In genomic region chr7:5057804-5058203, GRCm38 (mm10) we compare ENCODE assay signal across 8 mouse cellular contexts. TPM values are rescaled to one million over a fixed set of nuclear protein-coding genes. Genes with fewer than 3 reads are reported as not detected.
A peak's percentile ranks its signal among the peaks of the same experiment; 100 is the strongest.
DNase-seq lines count a peak whose midpoint lies in the region; ATAC-seq and TF ChIP-seq lines count a peak whose summit lies in the region.

No protein-coding gene starts in this region.

- peaks cover 61% of the 10 kb centered on the region for H3K27me3 ChIP-seq in midbrain, embryonic 12.5 days
- peaks cover 59% of the 10 kb centered on the region for H3K27me3 ChIP-seq in midbrain, embryonic 11.5 days (ENCODE audit: control insufficient read depth, insufficient read depth, low read length)
- peaks cover 51% of the 10 kb centered on the region for H3K27me3 ChIP-seq in intestine, postnatal 0 days (replicated peaks; ENCODE audit: control insufficient read depth, insufficient read depth, low read length)
- H3K27me3 ChIP-seq in stomach, embryonic 15.5 days (replicated peaks) = peaks cover 55% of the 10 kb centered on the region

- H3K4me3 ChIP-seq in midbrain, embryonic 12.5 days = no peak overlapping the region
- no peak overlapping the region for H3K4me3 ChIP-seq in midbrain, embryonic 11.5 days (ENCODE audit: low read depth, low read length)
- H3K4me3 ChIP-seq in intestine, postnatal 0 days (ENCODE audit: low read depth, low read length) = no peak overlapping the region
- H3K4me3 ChIP-seq in stomach, embryonic 15.5 days (replicated peaks) = no peak overlapping the region

- H3K27ac ChIP-seq in midbrain, embryonic 12.5 days (replicated peaks) = no peak overlapping the region
- no peak overlapping the region for H3K27ac ChIP-seq in midbrain, embryonic 11.5 days (ENCODE audit: low read depth, low read length)
- H3K27ac ChIP-seq in intestine, postnatal 0 days (ENCODE audit: low read depth, low read length) = no peak overlapping the region
- no peak overlapping the region for H3K27ac ChIP-seq in stomach, embryonic 15.5 days

- no peaks in the 10 kb centered on the region for H3K9me3 ChIP-seq in midbrain, embryonic 12.5 days
- no peaks in the 10 kb centered on the region for H3K9me3 ChIP-seq in midbrain, embryonic 11.5 days (ENCODE audit: control insufficient read depth, low read length)
- no peaks in the 10 kb centered on the region for H3K9me3 ChIP-seq in intestine, postnatal 0 days (ENCODE audit: control insufficient read depth)
- H3K9me3 ChIP-seq in stomach, embryonic 15.5 days = no peaks in the 10 kb centered on the region

- H3K4me1 ChIP-seq in midbrain, embryonic 12.5 days = peaks cover 36% of the 10 kb centered on the region
- H3K4me1 ChIP-seq in midbrain, embryonic 11.5 days (ENCODE audit: control insufficient read depth, insufficient read depth, low read length) = peaks cover 24% of the 10 kb centered on the region
- no peaks in the 10 kb centered on the region for H3K4me1 ChIP-seq in intestine, postnatal 0 days (replicated peaks; ENCODE audit: control insufficient read depth, insufficient read depth, low read length)
- H3K4me1 ChIP-seq in stomach, embryonic 15.5 days = peaks cover 33% of the 10 kb centered on the region

- H3K9ac ChIP-seq in midbrain, embryonic 12.5 days (replicated peaks) = no peak overlapping the region
- H3K9ac ChIP-seq in midbrain, embryonic 11.5 days (ENCODE audit: low read length) = no peak overlapping the region
- H3K9ac ChIP-seq in intestine, postnatal 0 days (ENCODE audit: low read depth, low read length) = no peak overlapping the region
- H3K9ac ChIP-seq in stomach, embryonic 15.5 days = no peak overlapping the region

- WGBS in midbrain, embryonic 12.5 days = 22% methylated on average over 11 of the region's 11 CpGs
- WGBS in midbrain, embryonic 11.5 days = 27% methylated on average over 11 of the region's 11 CpGs
- 44% methylated on average over 11 of the region's 11 CpGs for WGBS in intestine, postnatal 0 days
- 43% methylated on average over 11 of the region's 11 CpGs for WGBS in stomach, embryonic 15.5 days

- peak overlapping the region; percentile 62; the same call in 1 of the 2 replicates for H3K4me2 ChIP-seq in midbrain, embryonic 12.5 days (replicated peaks)
- no peak overlapping the region; the same call in 1 of the 2 replicates for H3K4me2 ChIP-seq in midbrain, embryonic 11.5 days
- no peak overlapping the region for H3K4me2 ChIP-seq in intestine, postnatal 0 days (replicated peaks; ENCODE audit: low read depth)
- peak overlapping the region; percentile 75 for H3K4me2 ChIP-seq in stomach, embryonic 15.5 days

- ATAC-seq in CD4-positive, CD25-positive, alpha-beta regulatory T cell, adult 4 months = no peak
- no peak for ATAC-seq in midbrain, embryonic 12.5 days (ENCODE audit: low FRiP score, low read depth)
- no peak for ATAC-seq in midbrain, embryonic 11.5 days (ENCODE audit: low FRiP score)
- ATAC-seq in intestine, postnatal 0 days = no peak
- no peak for ATAC-seq in stomach, embryonic 15.5 days (ENCODE audit: insufficient read depth, low FRiP score, low read depth)

- no peaks in the 10 kb centered on the region for H3K36me3 ChIP-seq in midbrain, embryonic 12.5 days
- no peaks in the 10 kb centered on the region for H3K36me3 ChIP-seq in midbrain, embryonic 11.5 days (ENCODE audit: control insufficient read depth, insufficient read depth, low read length)
- no peaks in the 10 kb centered on the region for H3K36me3 ChIP-seq in intestine, postnatal 0 days (ENCODE audit: control insufficient read depth, insufficient read depth)
- H3K36me3 ChIP-seq in stomach, embryonic 15.5 days = no peaks in the 10 kb centered on the region

- DNase-seq in CD4-positive, CD25-positive, alpha-beta regulatory T cell, adult 2 months (ENCODE audit: low read depth, low spot score) = peak; percentile 52
- DNase-seq in midbrain, embryonic 11.5 days (ENCODE audit: low spot score, missing footprints) = no peak
- DNase-seq in spleen, adult 18-20 months = no peak
- no peak for DNase-seq in gastrocnemius, postnatal 4 days (ENCODE audit: low spot score in 2 of 2)

- peak; percentile 56 for TF ChIP-seq CTCF in intestine, postnatal 0 days (IDR thresholded peaks at IDR 0.05; ENCODE audit: low read depth)

RNA-seq across cellular contexts. Expression of gene U2af2, which starts 4.1 kb away (rescaled TPM):
- 10 to 100 TPM; 27.5 to 28.2 TPM for polyA plus RNA-seq in CD4-positive, CD25-positive, alpha-beta regulatory T cell, adult 4 months (2017; shearing (Covaris generic))
- polyA plus RNA-seq in midbrain, embryonic 12.5 days (2016; fragmentation: Nextera tagmentation; extraction: Ambion mirVana) = 148 and 160 TPM in 2 replicates
- 151 and 159 TPM in 2 replicates for polyA plus RNA-seq in midbrain, embryonic 11.5 days (2014; fragmentation: Nextera tagmentation; extraction: Ambion mirVana)
- polyA plus RNA-seq in intestine, postnatal 0 days (2015; fragmentation: Nextera tagmentation; extraction: Ambion mirVana) = 48.3 and 51.4 TPM in 2 replicates
- 118 and 124 TPM in 2 replicates for polyA plus RNA-seq in stomach, embryonic 15.5 days (2015; fragmentation: Nextera tagmentation; extraction: Ambion mirVana)
- 100 to 1,000 TPM; 117 to 127 TPM for total RNA-seq in gastrocnemius, postnatal 4 days (2021)

RNA-seq across cellular contexts. Expression of gene Zfp580, which starts 6.5 kb away (rescaled TPM):
- under 1 TPM in 1 of 2 experiments, not detected in 1; 0.69 TPM for polyA plus RNA-seq in CD4-positive, CD25-positive, alpha-beta regulatory T cell, adult 4 months (2017; shearing (Covaris generic))
- polyA plus RNA-seq in midbrain, embryonic 12.5 days (2016; fragmentation: Nextera tagmentation; extraction: Ambion mirVana) = 54.6 and 56.3 TPM in 2 replicates
- polyA plus RNA-seq in midbrain, embryonic 11.5 days (2014; fragmentation: Nextera tagmentation; extraction: Ambion mirVana) = 34.1 and 47.6 TPM in 2 replicates
- polyA plus RNA-seq in intestine, postnatal 0 days (2015; fragmentation: Nextera tagmentation; extraction: Ambion mirVana) = 15.8 and 16.9 TPM in 2 replicates
- polyA plus RNA-seq in stomach, embryonic 15.5 days (2015; fragmentation: Nextera tagmentation; extraction: Ambion mirVana) = 27.7 and 28.6 TPM in 2 replicates
- 10 to 100 TPM; 10.1 to 11.6 TPM for total RNA-seq in gastrocnemius, postnatal 4 days (2021)

RNA-seq across cellular contexts. Expression of gene Zfp784, which starts 19.6 kb away (rescaled TPM):
- 1 to 10 TPM; 4.5 to 9.3 TPM for polyA plus RNA-seq in CD4-positive, CD25-positive, alpha-beta regulatory T cell, adult 4 months (2017; shearing (Covaris generic))
- 5.4 and 5.8 TPM in 2 replicates for polyA plus RNA-seq in midbrain, embryonic 12.5 days (2016; fragmentation: Nextera tagmentation; extraction: Ambion mirVana)
- 3.3 and 3.6 TPM in 2 replicates for polyA plus RNA-seq in midbrain, embryonic 11.5 days (2014; fragmentation: Nextera tagmentation; extraction: Ambion mirVana)
- 6.4 and 6.5 TPM in 2 replicates for polyA plus RNA-seq in intestine, postnatal 0 days (2015; fragmentation: Nextera tagmentation; extraction: Ambion mirVana)
- 5.4 and 6.0 TPM in 2 replicates for polyA plus RNA-seq in stomach, embryonic 15.5 days (2015; fragmentation: Nextera tagmentation; extraction: Ambion mirVana)
- 1 to 10 TPM; 5.8 to 6.6 TPM for total RNA-seq in gastrocnemius, postnatal 4 days (2021)

RNA-seq across cellular contexts. Expression of gene Epn1, which starts 22.2 kb away (rescaled TPM):
- 1 to 10 TPM; 4.0 to 7.2 TPM for polyA plus RNA-seq in CD4-positive, CD25-positive, alpha-beta regulatory T cell, adult 4 months (2017; shearing (Covaris generic))
- polyA plus RNA-seq in midbrain, embryonic 12.5 days (2016; fragmentation: Nextera tagmentation; extraction: Ambion mirVana) = 67.3 and 69.8 TPM in 2 replicates
- 47.8 and 56.2 TPM in 2 replicates for polyA plus RNA-seq in midbrain, embryonic 11.5 days (2014; fragmentation: Nextera tagmentation; extraction: Ambion mirVana)
- 98.0 and 106 TPM in 2 replicates for polyA plus RNA-seq in intestine, postnatal 0 days (2015; fragmentation: Nextera tagmentation; extraction: Ambion mirVana)
- 54.5 and 59.6 TPM in 2 replicates for polyA plus RNA-seq in stomach, embryonic 15.5 days (2015; fragmentation: Nextera tagmentation; extraction: Ambion mirVana)
- 100 to 1,000 TPM; 112 to 117 TPM for total RNA-seq in gastrocnemius, postnatal 4 days (2021)

RNA-seq across cellular contexts. Expression of gene 4632433K11Rik, which starts 23.9 kb away (rescaled TPM):
- polyA plus RNA-seq in CD4-positive, CD25-positive, alpha-beta regulatory T cell, adult 4 months (2017; shearing (Covaris generic)) = not detected
- polyA plus RNA-seq in midbrain, embryonic 12.5 days (2016; fragmentation: Nextera tagmentation; extraction: Ambion mirVana) = not detected in 2 replicates
- polyA plus RNA-seq in midbrain, embryonic 11.5 days (2014; fragmentation: Nextera tagmentation; extraction: Ambion mirVana) = 0.33 TPM in 1 of 2 replicates, not detected in the other
- polyA plus RNA-seq in intestine, postnatal 0 days (2015; fragmentation: Nextera tagmentation; extraction: Ambion mirVana) = not detected in 2 replicates
- not detected in 2 replicates for polyA plus RNA-seq in stomach, embryonic 15.5 days (2015; fragmentation: Nextera tagmentation; extraction: Ambion mirVana)
- total RNA-seq in gastrocnemius, postnatal 4 days (2021) = not detected

Comparison
In these comparisons a context has a peak if more than half of its experiments do, and no peak if none do; other contexts are left out.
1. H3K4me2 ChIP-seq: peak in midbrain, embryonic 12.5 days (single experiment) and stomach, embryonic 15.5 days (single experiment); none in midbrain, embryonic 11.5 days (single experiment) and intestine, postnatal 0 days (single experiment).